Mouse (Mus musculus) forebrain, embryonic 14.5 days (tissue): ENCODE results near the gene H2-Q7. TPM values are rescaled to one million over a fixed set of nuclear protein-coding genes. Genes with fewer than 3 reads are reported as not detected.
"Not testable (repeated sequence)": the region's sequence is repeated elsewhere in the genome, so short reads cannot be mapped to it uniquely, and the experiment has no call there.

ENCODE experiments used
- ATAC-seq: fragments of 200-750 bp; cut with Nextera tagmentation; 2 replicates; pipeline ENCODE4 v1.8.0; 2017; ENCODE audit warnings: mild to moderate bottlenecking, moderate library complexity
- DNase-seq: peaks from one replicate; pipeline ENCODE4 v3.0.0-alpha.2; 2015; ENCODE audit warnings: low spot score
- H3K27ac ChIP-seq: fragments of 300-500 bp; sonication (generic); 2 replicates; pipeline ENCODE4 v1.5.1; 2014; ENCODE audit warnings: low read depth, mild to moderate bottlenecking, control low read depth, low read length, moderate library complexity
- H3K27me3 ChIP-seq: fragments of 300-500 bp; sonication (generic); replicated peaks from 2 replicates; pipeline ENCODE4 v1.6.1; 2014; ENCODE audit warnings: low read length, control low read depth, mixed read lengths; ENCODE audit not compliant: control insufficient read depth, insufficient read depth
- H3K36me3 ChIP-seq: fragments of 300-500 bp; sonication (generic); 2 replicates; pipeline ENCODE4 v1.6.1; 2014; ENCODE audit warnings: low read length, control low read depth; ENCODE audit not compliant: control insufficient read depth, insufficient read depth
- H3K4me1 ChIP-seq: fragments of 300-500 bp; sonication (generic); 2 replicates; pipeline ENCODE4 v1.6.1; 2014; ENCODE audit warnings: antibody characterized with exemption, low read length, control low read depth; ENCODE audit not compliant: control insufficient read depth, insufficient read depth
- H3K4me2 ChIP-seq: fragments of 300-500 bp; sonication (generic); 2 replicates; pipeline ENCODE4 v1.6.1; 2014; ENCODE audit warnings: mild to moderate bottlenecking, control low read depth, low read length
- H3K4me3 ChIP-seq: fragments of 300-500 bp; sonication (generic); 2 replicates; pipeline ENCODE4 v1.5.1; 2014; ENCODE audit warnings: low read depth, low read length, control low read depth
- H3K9ac ChIP-seq: fragments of 300-500 bp; sonication (generic); 2 replicates; pipeline ENCODE4 v1.6.1; 2014; ENCODE audit warnings: mild to moderate bottlenecking, low read length, control low read depth, moderate library complexity
- H3K9me3 ChIP-seq: fragments of 300-500 bp; sonication (generic); replicated peaks from 2 replicates; pipeline ENCODE4 v1.6.1; 2016; ENCODE audit warnings: low read length, control low read depth, mixed read lengths; ENCODE audit not compliant: control insufficient read depth
- WGBS: fragments of 180-500 bp; shearing (Covaris S2); extraction: QIAGEN DNeasy Blood & Tissue Kit; methylation state at CpG from one replicate; pipeline ENCODE4 v1.1.7; 2014; 5-methylcytosine and 5-hydroxymethylcytosine counted together
- polyA plus RNA-seq: library from polyadenylated mRNA; unstranded; fragments of >200 nt; fragmentation: Nextera tagmentation; extraction: Ambion mirVana; gene quantifications from 2 replicates; pipeline ENCODE4 v1.2.1, GENCODE M21; 2014

H2-Q7 gene
- polyA plus RNA-seq, 1 experiment from 2014 or later: 2.0 TPM

DNA sequence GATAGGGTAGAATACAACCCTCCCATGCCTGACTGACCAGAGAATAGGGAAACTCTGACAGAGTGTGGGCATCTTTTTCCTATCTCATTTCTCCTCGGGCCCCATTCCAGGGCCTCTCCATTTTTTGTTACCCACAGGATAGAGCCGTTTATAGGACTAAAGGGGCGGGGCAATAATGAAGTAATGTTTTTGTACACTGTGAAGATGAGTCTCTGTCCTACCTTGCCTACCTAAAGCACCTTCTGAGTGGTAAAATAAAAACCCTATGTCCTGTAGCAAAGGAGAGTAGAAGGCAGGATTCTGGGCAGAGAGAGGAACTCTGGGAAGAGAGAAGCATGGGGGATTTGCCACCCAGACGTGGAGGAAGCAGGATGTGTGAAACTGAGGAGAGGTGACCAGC, 19.4 kb upstream of the H2-Q7 start:
- H3K9ac ChIP-seq, ATAC-seq, H3K36me3 ChIP-seq, DNase-seq, H3K27ac ChIP-seq, H3K4me2 ChIP-seq, H3K27me3 ChIP-seq, H3K4me1 ChIP-seq, H3K9me3 ChIP-seq, H3K4me3 ChIP-seq: not testable (repeated sequence)
- 66% methylated on average over 4 of the region's 4 CpGs for WGBS

DNA sequence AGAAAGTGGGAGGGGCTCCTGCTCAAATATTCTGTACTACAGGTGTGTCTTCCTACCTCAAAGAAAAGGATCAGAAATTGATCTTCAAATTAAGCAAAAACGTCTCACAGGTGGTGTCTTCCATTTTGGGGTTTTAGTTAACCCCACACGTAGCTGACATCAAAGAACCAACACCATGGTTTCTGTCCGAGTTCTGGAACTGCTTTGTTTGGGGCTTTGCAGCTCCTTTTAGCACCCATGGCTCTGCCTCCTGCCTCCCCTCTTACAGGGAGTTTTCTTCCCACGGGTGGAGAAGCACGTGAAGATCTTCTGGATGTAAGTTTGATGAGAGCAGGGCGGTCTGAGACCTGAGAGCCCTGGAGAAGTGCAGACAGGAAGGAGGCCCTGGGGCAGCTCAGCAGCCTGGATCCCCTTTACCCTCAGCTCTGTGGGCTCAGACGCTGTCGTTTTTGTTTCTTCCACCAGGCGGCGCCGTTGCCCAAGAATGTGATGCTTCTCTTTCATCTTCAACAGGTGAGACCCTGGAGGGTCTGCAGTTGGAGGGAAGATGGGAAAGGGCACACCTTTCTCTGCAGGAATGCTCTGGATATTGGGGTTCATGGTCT, 18.6 kb upstream of the H2-Q7 start:
- H3K4me3 ChIP-seq, H3K9me3 ChIP-seq, H3K9ac ChIP-seq, H3K27me3 ChIP-seq, H3K4me1 ChIP-seq, H3K27ac ChIP-seq, H3K4me2 ChIP-seq, H3K36me3 ChIP-seq, ATAC-seq: not testable (repeated sequence)
- DNase-seq: peak; percentile 37
- WGBS: 16% methylated on average over 11 of the region's 11 CpGs

DNA sequence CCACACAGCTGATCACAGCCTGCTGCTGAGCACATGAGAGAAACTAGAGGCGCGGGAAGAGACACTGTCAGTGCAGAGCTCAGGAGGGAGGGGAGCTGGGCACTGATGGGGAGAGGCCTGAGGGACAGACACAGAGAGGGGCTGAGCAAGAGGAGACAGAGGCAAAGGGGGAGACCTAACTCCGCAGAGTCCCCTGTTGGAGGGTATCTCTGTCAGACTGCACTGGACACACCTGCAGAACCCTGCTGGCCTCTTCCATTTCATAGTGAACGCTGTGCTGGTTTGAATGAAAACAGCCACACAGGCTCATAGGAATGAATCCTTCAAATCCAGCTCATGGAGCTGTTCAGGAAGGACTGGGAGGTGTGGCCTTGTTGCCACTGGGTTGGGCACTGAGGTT, 17.6 kb upstream of the H2-Q7 start:
- 86% methylated on average over 4 of the region's 4 CpGs for WGBS

DNA sequence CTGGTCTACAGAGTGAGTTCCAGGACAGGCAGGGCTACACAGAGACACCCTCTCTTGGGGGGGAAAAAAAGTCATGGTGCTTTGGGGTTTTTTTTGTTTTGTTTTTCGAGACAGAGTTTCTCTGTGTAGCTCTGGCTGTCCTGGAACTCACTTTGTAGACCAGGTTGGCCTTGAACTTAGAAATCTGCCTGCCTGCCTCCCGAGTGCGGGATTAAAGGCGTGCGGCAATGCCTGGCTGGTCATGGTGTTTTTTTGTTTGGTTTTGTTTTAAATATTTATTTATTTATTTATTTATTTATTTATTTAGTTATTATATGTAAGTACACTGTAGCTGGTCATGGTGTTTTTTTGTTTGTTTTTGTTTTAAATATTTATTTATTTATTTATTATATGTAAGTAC, 16.6 kb upstream of the H2-Q7 start:
- not testable (repeated sequence) for H3K9me3 ChIP-seq, ATAC-seq, H3K27me3 ChIP-seq, DNase-seq, H3K4me1 ChIP-seq, H3K4me3 ChIP-seq, H3K4me2 ChIP-seq, H3K27ac ChIP-seq, H3K36me3 ChIP-seq, H3K9ac ChIP-seq
- 90% methylated on average over 5 of the region's 5 CpGs for WGBS

More for the DNA sequence above, 17.6 kb upstream of the H2-Q7 start:
- H3K9ac ChIP-seq, H3K4me1 ChIP-seq, DNase-seq, H3K9me3 ChIP-seq, H3K4me2 ChIP-seq, ATAC-seq, H3K27ac ChIP-seq, H3K36me3 ChIP-seq, H3K27me3 ChIP-seq, H3K4me3 ChIP-seq: not testable (repeated sequence)

DNA sequence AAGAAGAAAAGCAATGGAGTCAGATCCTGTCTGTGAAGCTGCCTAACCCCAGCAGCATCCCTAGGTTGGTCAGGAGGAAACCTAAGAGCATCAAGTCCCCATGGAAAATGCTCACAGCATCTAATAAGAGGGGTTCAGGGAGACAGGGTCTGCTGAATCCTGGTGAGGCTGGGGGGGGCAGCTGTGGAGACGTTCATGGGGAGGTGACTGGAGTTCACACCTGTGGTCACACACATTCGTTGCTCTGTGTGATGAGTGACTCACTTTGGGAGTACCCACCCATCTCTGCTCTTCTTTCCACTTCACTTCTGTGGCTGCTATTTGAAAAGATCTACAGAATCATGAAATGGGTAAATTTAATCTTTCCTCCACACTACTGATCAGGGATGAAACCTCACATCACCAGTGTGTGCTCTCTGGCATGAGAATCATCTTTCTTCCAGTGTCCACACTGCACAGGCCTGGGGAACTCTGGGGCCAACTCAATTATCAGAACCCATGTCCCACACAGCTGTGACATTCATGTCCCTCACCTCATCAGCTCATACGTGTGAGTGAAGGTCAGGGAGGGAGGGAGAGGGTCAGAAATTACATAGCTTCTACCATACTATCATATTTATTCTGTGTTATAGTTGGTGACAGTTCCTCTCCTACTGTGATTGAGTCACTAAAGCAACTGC, 15.7 kb upstream of the H2-Q7 start:
- H3K4me1 ChIP-seq, H3K27ac ChIP-seq, H3K27me3 ChIP-seq, H3K4me2 ChIP-seq, H3K9me3 ChIP-seq, H3K4me3 ChIP-seq, DNase-seq, H3K9ac ChIP-seq, ATAC-seq, H3K36me3 ChIP-seq: not testable (repeated sequence)
- 78% methylated on average over 3 of the region's 3 CpGs for WGBS

DNA sequence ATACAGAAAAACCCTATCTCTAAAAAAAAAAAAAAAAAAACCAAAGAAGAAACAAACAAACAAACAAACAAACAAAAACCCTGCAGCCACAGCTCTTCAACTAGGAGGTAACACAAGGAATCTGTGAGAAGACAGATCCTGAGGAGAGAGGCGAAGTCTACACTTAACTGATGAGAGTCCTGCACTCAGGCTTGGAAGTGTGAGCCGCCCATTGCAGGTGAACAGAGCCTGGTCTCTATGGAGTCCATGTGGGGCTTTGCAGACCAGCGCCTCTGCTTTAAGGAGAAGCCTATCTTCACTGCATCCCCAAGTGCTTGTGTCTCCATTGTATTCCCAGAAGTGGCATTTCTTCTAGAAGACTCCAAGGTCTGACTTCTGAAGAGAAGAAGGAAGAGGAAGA, 14.8 kb upstream of the H2-Q7 start:
- not testable (repeated sequence) for H3K9me3 ChIP-seq, DNase-seq, H3K4me2 ChIP-seq, H3K4me1 ChIP-seq, H3K4me3 ChIP-seq, ATAC-seq, H3K36me3 ChIP-seq, H3K27ac ChIP-seq, H3K9ac ChIP-seq, H3K27me3 ChIP-seq
- WGBS: 85% methylated on average over 3 of the region's 3 CpGs

DNA sequence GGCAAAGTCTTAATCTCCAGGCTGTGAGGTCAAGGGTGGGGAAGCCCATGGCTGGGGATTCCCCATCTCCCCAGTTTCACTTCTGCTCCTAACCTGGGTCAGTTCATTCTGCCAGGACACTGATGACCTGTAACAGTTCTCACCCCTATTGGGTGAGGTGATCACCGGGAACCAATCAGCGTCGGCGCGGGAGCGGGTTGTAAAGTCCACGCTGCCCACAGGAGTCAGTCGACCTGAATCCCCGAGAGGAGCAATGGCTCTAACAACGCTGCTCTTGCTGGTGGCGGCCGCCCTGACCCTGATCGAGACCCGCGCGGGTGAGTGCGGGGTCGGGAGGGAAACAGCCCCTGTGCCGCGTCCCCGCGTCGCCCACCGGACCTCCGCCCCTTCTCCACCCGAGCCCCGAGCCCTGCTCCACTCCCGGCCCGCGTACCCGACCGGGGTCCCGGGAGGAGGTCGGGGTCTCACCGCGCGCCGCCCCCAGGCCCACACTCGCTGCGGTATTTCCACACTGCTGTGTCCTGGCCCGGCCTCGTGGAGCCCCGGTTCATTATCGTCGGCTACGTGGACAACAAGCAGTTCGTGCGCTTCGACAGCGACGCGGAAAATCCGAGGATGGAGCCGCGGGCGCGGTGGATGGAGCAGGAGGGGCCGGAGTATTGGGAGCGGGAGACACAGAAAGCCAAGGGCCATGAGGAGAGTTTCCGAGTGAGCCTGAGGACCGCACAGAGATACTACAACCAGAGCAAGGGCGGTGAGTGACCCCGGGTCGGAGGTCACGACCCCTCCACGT, 14.1 kb upstream of the H2-Q7 start, which contains the start of gene H2-Q6:
Gene H2-Q6 (plus strand): TSS at position 227 of the 793 bp plus-strand sequence.
- H3K9me3 ChIP-seq, H3K27me3 ChIP-seq, H3K27ac ChIP-seq, H3K36me3 ChIP-seq, H3K4me1 ChIP-seq: not testable (repeated sequence)
- Histone ChIP-seq H3K4me2 (peak within 1 kb of the TSS; percentile 49), H3K4me3 (peak within 1 kb of the TSS; percentile 27), H3K9ac (peak within 1 kb of the TSS; percentile 29; the same call in 1 of the 2 replicates)
- DNase-seq: peak; percentile 34
- WGBS: 2% methylated on average over 49 of the region's 66 CpGs
- peak; percentile 42; the same call in 1 of the 2 replicates for ATAC-seq

DNA sequence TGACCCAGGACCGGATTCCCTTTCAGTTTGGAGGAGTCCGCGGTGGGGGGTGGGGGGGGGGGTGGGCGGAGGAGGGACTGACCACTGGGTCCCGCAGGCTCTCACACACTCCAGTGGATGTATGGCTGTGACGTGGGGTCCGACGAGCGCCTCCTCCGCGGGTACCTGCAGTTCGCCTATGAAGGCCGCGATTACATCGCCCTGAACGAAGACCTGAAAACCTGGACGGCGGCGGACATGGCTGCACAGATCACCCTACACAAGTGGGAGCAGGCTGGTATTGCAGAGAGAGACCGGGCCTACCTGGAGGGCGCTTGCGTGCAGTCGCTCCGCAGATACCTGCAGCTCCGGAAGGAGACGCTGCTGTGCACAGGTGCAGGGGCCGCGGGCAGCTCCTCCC, 13.5 kb upstream of the H2-Q7 start:
- not testable (repeated sequence) for H3K36me3 ChIP-seq, H3K9me3 ChIP-seq, ATAC-seq, H3K27ac ChIP-seq, DNase-seq, H3K27me3 ChIP-seq, H3K4me1 ChIP-seq, H3K4me3 ChIP-seq, H3K9ac ChIP-seq
- 13% methylated on average over 28 of the region's 28 CpGs for WGBS
- peak overlapping the region; percentile 49 for H3K4me2 ChIP-seq

DNA sequence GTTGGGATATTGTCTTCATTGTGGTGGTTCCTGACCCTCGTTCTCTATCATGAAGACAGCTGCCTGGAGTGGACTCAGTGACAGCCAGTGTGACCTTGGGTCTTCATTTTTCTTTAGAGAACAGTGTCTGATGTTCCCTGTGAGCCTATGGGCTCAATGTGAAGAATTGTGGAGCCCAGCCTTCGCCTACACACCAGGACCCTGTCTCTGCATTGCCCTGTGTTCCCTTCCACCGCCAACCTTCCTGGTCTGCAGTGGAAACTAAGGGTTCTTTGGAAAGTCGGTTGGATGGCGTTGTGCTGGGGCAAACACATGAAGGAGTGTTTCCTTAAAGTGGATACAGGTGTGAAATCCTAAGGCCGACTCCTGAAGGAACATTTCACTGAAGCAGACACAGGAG, 10.1 kb upstream of the H2-Q7 start:
- H3K27me3 ChIP-seq, H3K9ac ChIP-seq, DNase-seq, H3K36me3 ChIP-seq, ATAC-seq, H3K9me3 ChIP-seq, H3K4me1 ChIP-seq, H3K4me3 ChIP-seq, H3K4me2 ChIP-seq, H3K27ac ChIP-seq: not testable (repeated sequence)
- 87% methylated on average over 6 of the region's 6 CpGs for WGBS
